Mouse (Mus musculus): Measurements from ENCODE around the gene Nufip2. TPM values are rescaled to one million over a fixed set of nuclear protein-coding genes. Genes with fewer than 3 reads are reported as not detected.
A peak's percentile ranks its signal among the peaks of the same experiment; 100 is the strongest.
"Not testable (repeated sequence)": the region's sequence is repeated elsewhere in the genome, so short reads cannot be mapped to it uniquely, and the experiment has no call there.

Nufip2 gene
- total RNA-seq, 2 experiments from 2014 or later: 84.8 to 92.9 TPM

GRCm38 (mm10) chr11:77713736-77714135 is 27.8 kb downstream of the Nufip2 start:
- DNase-seq: no peak

- DNase-seq: no peak
These were observed 33.1 kb downstream of the Nufip2 start for GRCm38 (mm10) chr11:77719055-77719454.

GRCm38 (mm10) chr11:77721389-77721788 is 35.4 kb downstream of the Nufip2 start:
- no peak for DNase-seq

GRCm38 (mm10) chr11:77724766-77725165 is 38.8 kb downstream of the Nufip2 start:
- no peak for DNase-seq

GRCm38 (mm10) chr11:77725183-77725582 is 39.2 kb downstream of the Nufip2 start, which contains the start of gene Cryba1:
Gene Cryba1 (minus strand): TSS chr11:77725283.
- no peak for DNase-seq

GRCm38 (mm10) chr11:77728587-77728986 is 42.6 kb downstream of the Nufip2 start:
- no peak for DNase-seq

GRCm38 (mm10) chr11:77737289-77737688 is 51.3 kb downstream of the Nufip2 start:
- peak; percentile 77 to 80 for DNase-seq

- DNase-seq: no peak
These were observed 52.6 kb downstream of the Nufip2 start for GRCm38 (mm10) chr11:77738555-77738954.

- DNase-seq: no peak
These were observed 58.0 kb downstream of the Nufip2 start for GRCm38 (mm10) chr11:77743966-77744365.

GRCm38 (mm10) chr11:77746652-77747051 is 60.7 kb downstream of the Nufip2 start:
- no peak for DNase-seq

GRCm38 (mm10) chr11:77747103-77747502 is 61.1 kb downstream of the Nufip2 start:
- not testable (repeated sequence) for DNase-seq

GRCm38 (mm10) chr11:77748996-77749395 is 63.0 kb downstream of the Nufip2 start:
- DNase-seq: no peak

GRCm38 (mm10) chr11:77752525-77752924 is 66.6 kb downstream of the Nufip2 start:
- DNase-seq: no peak

- DNase-seq: no peak
These were observed 67.5 kb downstream of the Nufip2 start for GRCm38 (mm10) chr11:77753469-77753868.

- DNase-seq: no peak
These were observed 74.1 kb downstream of the Nufip2 start for GRCm38 (mm10) chr11:77760031-77760430.

- peak; percentile 78 to 81 for DNase-seq
These were observed 77.1 kb downstream of the Nufip2 start, which contains the start of gene Myo18a for GRCm38 (mm10) chr11:77762783-77763672. Gene Myo18a (plus strand): TSS chr11:77763246.

GRCm38 (mm10) chr11:77763673-77764340 is 77.9 kb downstream of the Nufip2 start:
- DNase-seq: peak in 1 of 2 experiments; percentile 32

- peak in 1 of 2 experiments; percentile 45 for DNase-seq
These were observed 78.9 kb downstream of the Nufip2 start for GRCm38 (mm10) chr11:77764694-77765458.

- DNase-seq: no peak
These were observed 79.5 kb downstream of the Nufip2 start for GRCm38 (mm10) chr11:77765459-77765777.

- DNase-seq: peak in 1 of 2 experiments; percentile 32
These were observed 80.5 kb downstream of the Nufip2 start for GRCm38 (mm10) chr11:77766351-77767001.

- DNase-seq: no peak
These were observed 83.5 kb downstream of the Nufip2 start for GRCm38 (mm10) chr11:77769496-77769895.

- no peak for DNase-seq
These were observed 84.4 kb downstream of the Nufip2 start for GRCm38 (mm10) chr11:77770346-77770745.

Measured in layer of hippocampus, postnatal 36 days (tissue).